Mouse (Mus musculus) adrenal gland, adult 10 weeks (tissue): ENCODE measurements around the gene Cyp4b1. TPM values are rescaled to one million over a fixed set of nuclear protein-coding genes. Genes with fewer than 3 reads are reported as not detected.

ENCODE experiments used
- polyA plus RNA-seq: library from polyadenylated mRNA; stranded (reverse); fragments of 350-450 nt; fragmentation: Illumina TruSeq; extraction: RNeasy Lipid Tissue Mini Kit (QIAGEN cat#74804); gene quantifications from one replicate; pipeline ENCODE4 v1.2.3, GENCODE M21; 2014; ENCODE audit warnings: low read depth, low replicate concordance

Cyp4b1 gene
- 37.4 TPM for polyA plus RNA-seq

GRCm38 (mm10) chr4:115647580-115647979 lies at the start of gene Cyp4b1:
TSS of gene Cyp4b1 (minus strand) at chr4:115647723.

DNA sequence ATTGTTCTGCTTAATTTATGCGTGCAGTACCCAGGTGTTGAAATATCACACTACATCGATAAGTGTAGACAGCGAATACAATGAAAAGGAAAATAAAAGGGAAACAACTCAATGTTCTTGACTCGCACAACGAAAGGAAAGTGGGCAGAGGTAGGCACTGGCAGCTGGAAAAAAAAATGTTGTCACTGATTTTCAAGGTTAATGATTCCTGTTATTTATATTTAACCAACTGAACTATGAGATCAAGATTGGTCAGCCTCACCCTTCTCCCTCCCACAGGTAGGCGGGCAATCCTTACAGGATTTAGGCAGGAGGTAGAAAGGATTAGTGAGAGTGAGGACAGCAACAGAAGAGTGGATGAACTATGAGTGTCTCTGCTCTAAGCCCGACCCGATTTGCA lies 46.9 kb downstream of the Cyp4b1 start, which contains the start of gene Cyp4a32:
Gene Cyp4a32 (plus strand): TSS at position 359 of the 400 bp plus-strand sequence.

Other genes with a start within 250 kb of the Cyp4b1 start
- gene Cyp4a12b, start 236.1 kb downstream of the Cyp4b1 start, polyA plus RNA-seq = not detected
- gene Cyp4a30b, start 195.1 kb downstream of the Cyp4b1 start, polyA plus RNA-seq = not detected
- not detected for gene Cyp4a14, start 151.6 kb downstream of the Cyp4b1 start, polyA plus RNA-seq
- gene Cyp4a10, start 129.5 kb downstream of the Cyp4b1 start, polyA plus RNA-seq = 1.1 TPM
- not detected for gene Cyp4a31, start 84.1 kb downstream of the Cyp4b1 start, polyA plus RNA-seq
- gene Cyp4a32, start 46.8 kb downstream of the Cyp4b1 start, polyA plus RNA-seq = not detected
- 191 TPM for gene Efcab14, start 90.0 kb upstream of the Cyp4b1 start, polyA plus RNA-seq
- not detected for gene Tex38, start 133.3 kb upstream of the Cyp4b1 start, polyA plus RNA-seq
- 234 TPM for gene Atpaf1, start 137.1 kb upstream of the Cyp4b1 start, polyA plus RNA-seq
- 15.3 TPM for gene Mob3c, start 180.4 kb upstream of the Cyp4b1 start, polyA plus RNA-seq
- gene Mknk1, start 191.5 kb upstream of the Cyp4b1 start, polyA plus RNA-seq = 15.5 TPM
- not detected for gene Kncn, start 236.7 kb upstream of the Cyp4b1 start, polyA plus RNA-seq
- gene 6430628N08Rik, start 242.9 kb upstream of the Cyp4b1 start, polyA plus RNA-seq = not detected